Mouse (Mus musculus): ENCODE measurements at regions not wholly inside any gene's neighbourhood (a gene's known extent, or its start where the extent isn't known, plus 50 kb on each side); places are given as distances from the start of the nearest gene placed in this dataset.

GRCm38 (mm10) chr7:64060051-64060450 lies 93.6 kb upstream of the Trpm1 start:
- in situ Hi-C loops (cut with MseI, MboI) = no loop called here

GRCm38 (mm10) chr7:64058282-64058872 lies 95.3 kb upstream of the Trpm1 start:
- in situ Hi-C loops (cut with MseI, MboI) = no loop called here

- in situ Hi-C loops (cut with MseI, MboI) = no loop called here
Measured at GRCm38 (mm10) chr7:64057873-64058272, 95.8 kb upstream of the Trpm1 start.

- in situ Hi-C loops (cut with MseI, MboI) = no loop called here
Measured at GRCm38 (mm10) chr7:64056498-64056897, 97.1 kb upstream of the Trpm1 start.

GRCm38 (mm10) chr7:64054996-64055395 lies 98.6 kb upstream of the Trpm1 start:
- in situ Hi-C loops (cut with MseI, MboI) = no loop called here

GRCm38 (mm10) chr7:64053766-64054165 lies 99.9 kb upstream of the Trpm1 start:
- in situ Hi-C loops (cut with MseI, MboI) = no loop called here

- in situ Hi-C loops (cut with MseI, MboI) = no loop called here
Measured at GRCm38 (mm10) chr7:64052400-64052799, 101.2 kb upstream of the Trpm1 start.

GRCm38 (mm10) chr7:64050826-64051401 lies 102.7 kb upstream of the Trpm1 start:
- in situ Hi-C loops (cut with MseI, MboI) = no loop called here

GRCm38 (mm10) chr7:64050246-64050645 lies 103.4 kb upstream of the Trpm1 start:
- in situ Hi-C loops (cut with MseI, MboI) = no loop called here

- in situ Hi-C loops (cut with MseI, MboI) = no loop called here
Measured at GRCm38 (mm10) chr7:64049183-64049965, 104.3 kb upstream of the Trpm1 start.

- in situ Hi-C loops (cut with MseI, MboI) = no loop called here
Measured at GRCm38 (mm10) chr7:64048452-64049182, 105.0 kb upstream of the Trpm1 start.

GRCm38 (mm10) chr7:64047831-64048230 lies 105.8 kb upstream of the Trpm1 start:
- in situ Hi-C loops (cut with MseI, MboI) = no loop called here

GRCm38 (mm10) chr7:64045292-64045691 lies 106.6 kb upstream of the Klf13 start:
- in situ Hi-C loops (cut with MseI, MboI) = no loop called here

GRCm38 (mm10) chr7:64042978-64043377 lies 104.3 kb upstream of the Klf13 start:
- in situ Hi-C loops (cut with MseI, MboI) = no loop called here

GRCm38 (mm10) chr7:64041303-64041702 lies 102.6 kb upstream of the Klf13 start:
- in situ Hi-C loops (cut with MseI, MboI) = no loop called here

GRCm38 (mm10) chr7:64040026-64040737 lies 101.5 kb upstream of the Klf13 start:
- in situ Hi-C loops (cut with MseI, MboI) = no loop called here

- in situ Hi-C loops (cut with MseI, MboI) = no loop called here
Measured at GRCm38 (mm10) chr7:64037701-64038231, 99.1 kb upstream of the Klf13 start.

GRCm38 (mm10) chr7:64036154-64036553 lies 97.4 kb upstream of the Klf13 start:
- in situ Hi-C loops (cut with MseI, MboI) = no loop called here

- in situ Hi-C loops (cut with MseI, MboI) = no loop called here
Measured at GRCm38 (mm10) chr7:64035025-64035606, 96.4 kb upstream of the Klf13 start.

GRCm38 (mm10) chr7:64034493-64034892 lies 95.8 kb upstream of the Klf13 start:
- in situ Hi-C loops (cut with MseI, MboI) = no loop called here

GRCm38 (mm10) chr7:64033388-64033787 lies 94.7 kb upstream of the Klf13 start:
- in situ Hi-C loops (cut with MseI, MboI) = no loop called here
